Mouse (Mus musculus): ENCODE measurements around the gene Sostdc1. TPM values are rescaled to one million over a fixed set of nuclear protein-coding genes. Genes with fewer than 3 reads are reported as not detected.
A peak's percentile ranks its signal among the peaks of the same experiment; 100 is the strongest.

Sostdc1 gene
- polyA plus RNA-seq (2015; fragmentation: Nextera tagmentation; extraction: Ambion mirVana): 32.8 and 36.1 TPM in 2 replicates

DNA sequence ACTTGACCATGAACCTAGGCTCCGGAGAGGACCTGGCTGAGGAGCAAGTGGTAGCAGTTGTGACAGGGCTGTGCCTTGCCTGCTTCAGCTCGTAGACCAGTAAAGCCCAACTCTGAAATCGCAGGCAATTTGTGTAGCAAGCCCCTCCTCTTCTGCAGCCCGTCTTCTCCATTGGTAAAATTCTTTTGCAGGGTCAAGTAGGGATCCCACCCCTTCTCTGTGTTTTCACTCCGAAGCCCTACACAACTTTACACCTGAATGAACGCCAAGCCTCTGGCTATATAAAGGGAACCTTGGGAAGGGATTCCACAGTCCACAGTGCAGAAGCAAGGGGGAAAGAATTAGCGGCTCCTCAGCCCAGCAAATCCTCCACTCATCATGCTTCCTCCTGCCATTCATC lies at the start of gene Sostdc1:
Gene Sostdc1 (plus strand): TSS at position 224 of the 400 bp plus-strand sequence.
- H3K36me3 ChIP-seq (ENCODE audit: control insufficient read depth, insufficient read depth, low read length): no peaks in the 10 kb centered on the region
- H3K27ac ChIP-seq (ENCODE audit: low read depth, low read length): no peak within 1 kb of the TSS
- 10% methylated on average over 7 of the region's 7 CpGs for WGBS
- no peak within 1 kb of the TSS for H3K9ac ChIP-seq (ENCODE audit: low read depth, low read length)
- H3K4me1 ChIP-seq (ENCODE audit: control insufficient read depth, insufficient read depth, low read depth, low read length): peaks cover 8% of the 10 kb centered on the region
- peak within 1 kb of the TSS; percentile 47 for H3K4me2 ChIP-seq (ENCODE audit: low read length)
- no peaks in the 10 kb centered on the region; the same call in 1 of the 2 replicates for H3K27me3 ChIP-seq (replicated peaks; ENCODE audit: control insufficient read depth, insufficient read depth, low read length)
- ATAC-seq: peak; percentile 44; the same call in 1 of the 2 replicates
- no peaks in the 10 kb centered on the region for H3K9me3 ChIP-seq (ENCODE audit: control insufficient read depth, low read length)
- H3K4me3 ChIP-seq (ENCODE audit: low read length): peak within 1 kb of the TSS; percentile 21

DNA sequence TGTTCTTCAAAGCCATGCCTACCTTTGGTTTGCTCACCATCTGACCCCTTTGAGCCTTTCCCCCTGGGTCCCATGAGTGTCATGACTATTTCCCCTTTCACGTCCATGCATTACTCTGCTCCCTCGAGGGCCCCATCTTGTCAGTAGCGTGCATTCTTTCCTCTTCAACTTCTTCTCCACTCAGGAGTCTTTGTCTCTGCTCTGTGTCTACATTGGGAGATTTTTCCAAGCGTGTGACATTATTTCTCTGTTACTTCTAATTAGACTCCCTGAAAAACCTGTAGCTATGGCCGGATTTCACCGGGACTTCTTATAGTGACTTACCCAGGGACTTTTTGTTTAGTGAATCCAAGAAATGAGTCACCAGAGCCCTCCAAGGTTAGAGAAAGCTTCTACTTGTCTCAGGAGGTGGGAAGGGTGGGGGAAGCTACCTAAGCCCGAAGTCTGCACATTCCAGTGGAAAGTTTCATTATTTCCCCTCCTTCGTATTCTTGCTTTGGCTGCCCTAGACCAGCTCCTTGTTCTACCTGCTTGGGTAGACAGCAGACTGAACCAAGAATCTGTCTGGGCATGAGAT lies 46.2 kb upstream of the Sostdc1 start:
- 88% methylated on average over 8 of the region's 8 CpGs for WGBS

DNA sequence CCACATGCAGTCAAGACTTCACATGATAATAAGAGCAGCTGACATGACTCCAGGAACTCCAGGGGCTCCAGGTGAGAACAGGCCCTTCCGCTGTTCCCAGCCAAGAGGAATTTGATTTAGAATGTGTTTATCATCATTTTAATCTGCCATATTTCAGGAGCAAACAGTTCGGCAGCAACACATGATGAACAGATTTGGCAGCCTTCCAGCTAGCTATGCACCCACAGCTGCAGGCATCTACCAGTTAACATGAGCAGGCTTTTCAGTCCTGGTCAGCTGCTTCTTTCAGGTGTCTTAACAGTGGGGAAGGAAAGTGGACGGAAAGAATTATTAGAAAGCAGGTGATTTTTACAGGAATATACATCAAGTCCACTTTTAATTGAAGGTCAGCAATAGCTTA lies 39.1 kb upstream of the Sostdc1 start:
- Histone ChIP-seq H3K9ac (ENCODE audit: low read depth, low read length) (no peak overlapping the region), H3K4me1 (ENCODE audit: control insufficient read depth, insufficient read depth, low read depth, low read length) (no peaks in the 10 kb centered on the region), H3K36me3 (ENCODE audit: control insufficient read depth, insufficient read depth, low read length) (no peaks in the 10 kb centered on the region), H3K27me3 (replicated peaks; ENCODE audit: control insufficient read depth, insufficient read depth, low read length) (no peaks in the 10 kb centered on the region), H3K9me3 (ENCODE audit: control insufficient read depth, low read length) (no peaks in the 10 kb centered on the region), H3K4me3 (ENCODE audit: low read length) (no peak overlapping the region), H3K27ac (ENCODE audit: low read depth, low read length) (no peak overlapping the region), H3K4me2 (ENCODE audit: low read length) (no peak overlapping the region)
- 56% methylated on average over 3 of the region's 3 CpGs for WGBS
- ATAC-seq: no peak

More for the DNA sequence above, 46.2 kb upstream of the Sostdc1 start:
- no peaks in the 10 kb centered on the region for H3K4me1 ChIP-seq (ENCODE audit: control insufficient read depth, insufficient read depth, low read depth, low read length)
- no peak overlapping the region for H3K4me3 ChIP-seq (ENCODE audit: low read length)
- no peak overlapping the region for H3K27ac ChIP-seq (ENCODE audit: low read depth, low read length)
- no peak overlapping the region for H3K9ac ChIP-seq (ENCODE audit: low read depth, low read length)
- no peaks in the 10 kb centered on the region for H3K9me3 ChIP-seq (ENCODE audit: control insufficient read depth, low read length)
- no peak for ATAC-seq
- H3K36me3 ChIP-seq (ENCODE audit: control insufficient read depth, insufficient read depth, low read length): no peaks in the 10 kb centered on the region
- no peak overlapping the region for H3K4me2 ChIP-seq (ENCODE audit: low read length)
- H3K27me3 ChIP-seq (replicated peaks; ENCODE audit: control insufficient read depth, insufficient read depth, low read length): no peaks in the 10 kb centered on the region

DNA sequence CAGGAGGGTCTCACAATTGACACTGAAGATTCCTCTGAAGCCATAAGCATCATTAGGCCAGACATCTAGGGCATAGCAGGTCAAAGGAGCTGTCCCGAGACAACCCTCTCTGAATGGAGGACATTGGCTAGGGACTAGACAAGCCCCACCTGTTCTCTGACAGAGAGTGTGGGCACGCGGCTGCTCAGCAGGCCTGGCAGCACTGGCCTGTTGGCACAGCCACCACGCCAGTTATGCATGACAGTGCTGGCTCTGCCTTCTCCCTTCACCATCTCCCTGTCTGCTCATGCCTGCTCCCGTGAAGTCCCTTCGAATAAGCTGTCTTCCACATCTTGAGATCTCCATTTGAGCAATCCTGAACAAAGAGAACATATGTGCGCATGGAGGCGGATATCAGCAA lies 24.3 kb upstream of the Sostdc1 start:
- peak; percentile 61 for ATAC-seq
- H3K4me1 ChIP-seq (ENCODE audit: control insufficient read depth, insufficient read depth, low read depth, low read length): no peaks in the 10 kb centered on the region
- no peak overlapping the region for H3K27ac ChIP-seq (ENCODE audit: low read depth, low read length)
- no peak overlapping the region for H3K9ac ChIP-seq (ENCODE audit: low read depth, low read length)
- no peaks in the 10 kb centered on the region for H3K27me3 ChIP-seq (replicated peaks; ENCODE audit: control insufficient read depth, insufficient read depth, low read length)
- no peaks in the 10 kb centered on the region for H3K36me3 ChIP-seq (ENCODE audit: control insufficient read depth, insufficient read depth, low read length)
- H3K4me3 ChIP-seq (ENCODE audit: low read length): no peak overlapping the region
- H3K4me2 ChIP-seq (ENCODE audit: low read length): no peak overlapping the region
- WGBS: 81% methylated on average over 8 of the region's 8 CpGs
- no peaks in the 10 kb centered on the region for H3K9me3 ChIP-seq (ENCODE audit: control insufficient read depth, low read length)

DNA sequence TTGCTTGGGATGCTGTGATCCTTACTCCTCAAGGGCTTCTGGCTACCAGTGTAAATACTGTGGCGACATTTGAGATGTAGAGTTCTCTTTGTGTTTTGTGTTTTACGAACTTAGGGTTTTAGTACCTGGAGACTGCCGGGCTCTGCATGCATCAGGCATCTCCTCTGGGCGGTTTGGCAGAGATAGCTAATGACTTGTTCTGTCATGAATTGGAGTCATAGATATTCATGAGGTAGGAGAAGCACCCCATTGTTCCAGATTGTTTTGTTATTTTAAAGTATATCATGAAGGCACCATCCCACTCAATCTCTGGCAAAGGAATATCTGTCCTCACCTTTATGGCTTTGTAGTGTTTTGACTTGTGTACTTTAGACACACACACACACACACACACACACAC lies 23.5 kb upstream of the Sostdc1 start:
- Histone ChIP-seq H3K9ac (ENCODE audit: low read depth, low read length) (no peak overlapping the region), H3K27me3 (replicated peaks; ENCODE audit: control insufficient read depth, insufficient read depth, low read length) (no peaks in the 10 kb centered on the region), H3K27ac (ENCODE audit: low read depth, low read length) (no peak overlapping the region), H3K9me3 (ENCODE audit: control insufficient read depth, low read length) (no peaks in the 10 kb centered on the region), H3K36me3 (ENCODE audit: control insufficient read depth, insufficient read depth, low read length) (no peaks in the 10 kb centered on the region), H3K4me1 (ENCODE audit: control insufficient read depth, insufficient read depth, low read depth, low read length) (no peaks in the 10 kb centered on the region), H3K4me3 (ENCODE audit: low read length) (no peak overlapping the region), H3K4me2 (ENCODE audit: low read length) (no peak overlapping the region)
- 79% methylated on average over 4 of the region's 4 CpGs for WGBS
- ATAC-seq: no peak

DNA sequence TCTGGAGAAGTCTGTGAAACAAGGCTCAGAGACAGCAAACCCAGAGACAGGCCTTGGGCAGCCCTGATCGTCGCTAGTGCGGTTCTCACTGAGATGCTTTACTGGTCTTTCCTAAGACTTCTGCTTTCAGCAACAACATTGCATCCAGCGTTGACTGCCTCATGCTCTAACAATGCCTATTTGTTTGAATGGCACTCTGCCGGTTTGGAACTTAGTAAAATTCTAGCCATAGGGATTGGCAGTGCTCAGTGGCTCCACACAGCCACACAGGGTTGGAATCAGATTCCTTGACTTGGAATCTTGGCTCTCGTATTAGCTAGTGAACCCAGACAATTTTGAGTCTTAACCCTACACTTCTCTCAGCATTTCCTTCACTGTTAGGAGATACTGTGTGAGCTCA lies 22.6 kb upstream of the Sostdc1 start:
- H3K9me3 ChIP-seq (ENCODE audit: control insufficient read depth, low read length): no peaks in the 10 kb centered on the region
- H3K4me2 ChIP-seq (ENCODE audit: low read length): no peak overlapping the region
- 82% methylated on average over 6 of the region's 6 CpGs for whole genome bisulfite sequencing
- H3K9ac ChIP-seq (ENCODE audit: low read depth, low read length): no peak overlapping the region
- no peak overlapping the region for H3K4me3 ChIP-seq (ENCODE audit: low read length)
- H3K27me3 ChIP-seq (replicated peaks; ENCODE audit: control insufficient read depth, insufficient read depth, low read length): no peaks in the 10 kb centered on the region
- H3K36me3 ChIP-seq (ENCODE audit: control insufficient read depth, insufficient read depth, low read length): no peaks in the 10 kb centered on the region
- no peak overlapping the region for H3K27ac ChIP-seq (ENCODE audit: low read depth, low read length)
- H3K4me1 ChIP-seq (ENCODE audit: control insufficient read depth, insufficient read depth, low read depth, low read length): no peaks in the 10 kb centered on the region
- no peak for ATAC-seq

DNA sequence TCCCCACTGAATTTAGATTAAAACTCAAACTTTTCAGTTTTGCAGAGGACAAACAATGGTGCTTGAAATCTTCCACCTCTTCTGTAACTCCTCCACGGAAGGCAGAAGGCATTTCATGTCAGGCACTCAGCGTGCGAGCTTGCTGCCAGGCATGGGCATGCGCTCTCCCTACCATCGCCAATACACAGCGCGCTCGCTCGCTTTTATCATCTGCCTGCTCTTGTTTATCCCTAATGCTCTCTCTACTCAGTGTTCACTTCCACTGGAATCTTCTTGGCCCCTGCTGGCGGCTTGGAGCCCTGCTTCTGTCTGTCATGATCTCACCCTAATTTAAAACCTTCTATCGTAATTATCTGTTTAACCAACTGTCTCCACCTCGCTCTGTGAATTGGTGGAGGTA lies 11.6 kb upstream of the Sostdc1 start:
- Histone ChIP-seq H3K4me2 (ENCODE audit: low read length) (no peak overlapping the region), H3K36me3 (ENCODE audit: control insufficient read depth, insufficient read depth, low read length) (no peaks in the 10 kb centered on the region), H3K27me3 (replicated peaks; ENCODE audit: control insufficient read depth, insufficient read depth, low read length) (no peaks in the 10 kb centered on the region), H3K4me3 (ENCODE audit: low read length) (no peak overlapping the region), H3K27ac (ENCODE audit: low read depth, low read length) (no peak overlapping the region), H3K4me1 (ENCODE audit: control insufficient read depth, insufficient read depth, low read depth, low read length) (no peaks in the 10 kb centered on the region), H3K9ac (ENCODE audit: low read depth, low read length) (no peak overlapping the region), H3K9me3 (ENCODE audit: control insufficient read depth, low read length) (no peaks in the 10 kb centered on the region)
- ATAC-seq: no peak
- 86% methylated on average over 12 of the region's 12 CpGs for WGBS

DNA sequence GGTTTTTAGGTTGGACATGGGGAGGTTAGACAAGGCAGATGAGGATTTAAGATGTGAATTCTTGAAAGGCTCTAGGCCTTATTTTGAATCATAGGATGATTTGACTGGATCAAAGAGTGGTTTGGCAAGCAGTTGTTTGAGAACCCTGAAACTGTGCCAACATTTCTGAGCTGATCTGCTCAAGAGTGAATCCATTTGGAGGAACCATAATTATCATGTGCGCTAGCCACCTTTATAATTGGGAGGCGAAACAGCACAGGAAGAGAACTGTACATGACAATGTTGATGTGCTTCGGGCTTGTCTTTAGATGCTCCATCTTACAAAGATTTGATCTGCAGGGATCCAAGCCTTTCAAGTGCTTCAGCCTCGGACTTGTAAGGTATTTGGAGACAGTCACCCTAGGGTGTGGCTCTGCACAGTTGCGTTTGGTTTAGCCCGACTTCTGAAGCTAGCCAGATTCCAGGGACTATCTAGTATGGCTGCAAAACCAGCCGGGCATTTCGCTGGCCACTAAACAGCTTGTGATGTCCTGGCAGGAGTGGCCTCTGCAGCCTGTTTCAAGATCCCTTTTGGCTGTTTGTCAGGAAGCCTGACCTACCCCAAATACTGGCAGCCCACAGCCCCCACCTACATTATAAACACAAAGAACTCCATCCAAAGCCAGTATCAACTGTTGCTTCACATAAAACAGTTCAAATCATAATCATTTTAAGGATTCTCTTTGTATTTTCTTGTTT lies 10.9 kb upstream of the Sostdc1 start:
- Histone ChIP-seq H3K9me3 (ENCODE audit: control insufficient read depth, low read length) (no peaks in the 10 kb centered on the region), H3K27ac (ENCODE audit: low read depth, low read length) (no peak overlapping the region), H3K4me3 (ENCODE audit: low read length) (no peak overlapping the region), H3K9ac (ENCODE audit: low read depth, low read length) (no peak overlapping the region), H3K4me1 (ENCODE audit: control insufficient read depth, insufficient read depth, low read depth, low read length) (no peaks in the 10 kb centered on the region), H3K4me2 (ENCODE audit: low read length) (no peak overlapping the region), H3K27me3 (replicated peaks; ENCODE audit: control insufficient read depth, insufficient read depth, low read length) (no peaks in the 10 kb centered on the region), H3K36me3 (ENCODE audit: control insufficient read depth, insufficient read depth, low read length) (no peaks in the 10 kb centered on the region)
- ATAC-seq: no peak
- 78% methylated on average over 8 of the region's 8 CpGs for WGBS

DNA sequence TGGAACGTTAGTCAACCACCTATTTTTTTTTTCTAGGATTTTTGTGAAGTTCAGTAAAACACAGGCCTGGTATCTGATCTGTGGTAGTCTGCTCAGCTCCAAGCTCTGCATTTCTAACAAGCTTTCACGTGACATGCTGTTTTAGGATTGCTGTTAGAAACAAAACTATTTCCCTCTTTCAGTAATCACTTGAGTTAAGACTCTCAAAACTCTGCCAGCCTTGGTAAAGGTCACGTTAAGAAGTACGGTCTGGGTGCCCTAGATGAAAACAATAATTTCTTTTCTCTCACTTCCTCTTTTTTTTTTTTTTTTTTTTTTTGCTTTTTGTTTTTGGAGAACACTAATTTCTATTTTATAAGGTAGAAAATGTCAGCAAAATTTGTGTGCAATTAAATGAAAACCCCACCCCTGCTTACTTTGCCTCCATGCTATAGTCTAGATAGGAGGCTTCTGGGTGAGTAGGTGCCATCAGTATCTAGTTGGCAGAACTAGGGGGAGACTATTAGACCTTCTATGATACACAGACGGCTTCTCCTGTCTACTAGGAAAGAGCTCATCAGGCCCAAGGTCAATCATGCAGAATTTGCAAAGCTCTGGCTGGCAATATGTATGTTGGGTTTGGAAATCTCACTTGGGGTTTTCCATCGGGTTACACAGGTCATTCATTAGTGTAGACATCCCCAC lies 5.1 kb upstream of the Sostdc1 start:
- Histone ChIP-seq H3K9ac (ENCODE audit: low read depth, low read length) (no peak overlapping the region), H3K36me3 (ENCODE audit: control insufficient read depth, insufficient read depth, low read length) (no peaks in the 10 kb centered on the region), H3K27ac (ENCODE audit: low read depth, low read length) (no peak overlapping the region), H3K4me2 (ENCODE audit: low read length) (no peak overlapping the region), H3K27me3 (replicated peaks; ENCODE audit: control insufficient read depth, insufficient read depth, low read length) (no peaks in the 10 kb centered on the region), H3K4me1 (ENCODE audit: control insufficient read depth, insufficient read depth, low read depth, low read length) (0 out of 2 replicates have a peak, but pooled peaks cover 2% of the 10 kb centered on the region), H3K9me3 (ENCODE audit: control insufficient read depth, low read length) (no peaks in the 10 kb centered on the region), H3K4me3 (ENCODE audit: low read length) (no peak overlapping the region)
- 85% methylated on average over 6 of the region's 6 CpGs for WGBS
- ATAC-seq: no peak

All from hindbrain, embryonic 16.5 days (tissue).